Mouse (Mus musculus): ENCODE measurements at regions not wholly inside any gene's neighbourhood (a gene's known extent, or its start where the extent isn't known, plus 50 kb on each side); places are given as distances from the start of the nearest gene placed in this dataset.

- no peak for TF ChIP-seq CTCF (IDR thresholded peaks at IDR 0.05; ENCODE audit: low read depth, low read length)
- no peak for TF ChIP-seq POLR2A (IDR thresholded peaks at IDR 0.05; ENCODE audit: extremely low read depth, insufficient read depth, low read length)
Observed at GRCm38 (mm10) chrX:94857501-94857900, 133.1 kb downstream of the Zxdb start.
